ENCODE assay signal across 8 mouse cellular contexts in genomic region chr17:71486231-71486851, GRCm38 (mm10). TPM values are rescaled to one million over a fixed set of nuclear protein-coding genes. Genes with fewer than 3 reads are reported as not detected.
DNase-seq lines count a peak whose midpoint lies in the region; ATAC-seq and TF ChIP-seq lines count a peak whose summit lies in the region.

No protein-coding gene starts in this region.

- no peak for TF ChIP-seq POLR2A in limb, embryonic 14.5 days (IDR thresholded peaks at IDR 0.05; ENCODE audit: borderline replicate concordance, extremely low read depth, insufficient read depth, insufficient read length)

- WGBS in heart, postnatal 0 days = 25% methylated on average over 8 of the region's 8 CpGs
- WGBS in limb, embryonic 14.5 days = 10% methylated on average over 8 of the region's 8 CpGs
- 24% methylated on average over 8 of the region's 8 CpGs for WGBS in neural tube, embryonic 13.5 days
- 62% methylated on average over 8 of the region's 8 CpGs for WGBS in forebrain, embryonic 13.5 days

- TF ChIP-seq CTCF in heart, postnatal 0 days (IDR thresholded peaks at IDR 0.05; ENCODE audit: low read depth) = no peak

- H3K4me2 ChIP-seq in heart, postnatal 0 days (ENCODE audit: low read depth, low read length) = peak overlapping the region; percentile 47
- H3K4me2 ChIP-seq in limb, embryonic 14.5 days (replicated peaks; ENCODE audit: low read depth, low read length, severe bottlenecking) = peak overlapping the region; percentile 42
- peak overlapping the region; percentile 14 for H3K4me2 ChIP-seq in neural tube, embryonic 13.5 days
- no peak overlapping the region for H3K4me2 ChIP-seq in forebrain, embryonic 13.5 days

- no peaks in the 10 kb centered on the region for H3K27me3 ChIP-seq in heart, postnatal 0 days (ENCODE audit: control insufficient read depth, insufficient read depth, low read length)
- no peaks in the 10 kb centered on the region for H3K27me3 ChIP-seq in limb, embryonic 14.5 days (ENCODE audit: control insufficient read depth, insufficient read depth, low read length)
- H3K27me3 ChIP-seq in neural tube, embryonic 13.5 days = no peaks in the 10 kb centered on the region
- no peaks in the 10 kb centered on the region for H3K27me3 ChIP-seq in forebrain, embryonic 13.5 days

- H3K9me3 ChIP-seq in heart, postnatal 0 days (replicated peaks; ENCODE audit: control insufficient read depth, low read length) = no peaks in the 10 kb centered on the region
- no peaks in the 10 kb centered on the region for H3K9me3 ChIP-seq in limb, embryonic 14.5 days (ENCODE audit: control insufficient read depth, low read length)
- no peaks in the 10 kb centered on the region for H3K9me3 ChIP-seq in neural tube, embryonic 13.5 days
- H3K9me3 ChIP-seq in forebrain, embryonic 13.5 days (replicated peaks) = no peaks in the 10 kb centered on the region

- peaks cover 8% of the 10 kb centered on the region; the same call in 1 of the 2 replicates for H3K4me1 ChIP-seq in heart, postnatal 0 days (ENCODE audit: control insufficient read depth, insufficient read depth)
- peaks cover 17% of the 10 kb centered on the region for H3K4me1 ChIP-seq in limb, embryonic 14.5 days (ENCODE audit: control insufficient read depth, insufficient read depth, low read length)
- 0 out of 2 replicates have a peak, but pooled peaks cover 10% of the 10 kb centered on the region for H3K4me1 ChIP-seq in neural tube, embryonic 13.5 days (replicated peaks)
- 0 out of 2 replicates have a peak, but pooled peaks cover 6% of the 10 kb centered on the region for H3K4me1 ChIP-seq in forebrain, embryonic 13.5 days

- DNase-seq in CD4-positive, CD25-positive, alpha-beta regulatory T cell, adult 2 months (ENCODE audit: low read depth, low spot score) = peak; percentile 82
- peak; percentile 36 for DNase-seq in ZHBTc4 (ENCODE audit: low read depth, low spot score)
- no peak for DNase-seq in heart, postnatal 0 days (ENCODE audit: low spot score)
- DNase-seq in limb, embryonic 14.5 days (ENCODE audit: low spot score) = no peak
- no peak for DNase-seq in ovary, postnatal 10 days (ENCODE audit: low spot score)
- DNase-seq in cerebellum, postnatal 36 days = no peak

- no peak for ATAC-seq in heart, postnatal 0 days (ENCODE audit: insufficient read depth, low read depth)
- ATAC-seq in limb, embryonic 14.5 days (ENCODE audit: low FRiP score, low read depth) = no peak; the same call in 1 of the 2 replicates
- no peak for ATAC-seq in neural tube, embryonic 13.5 days (ENCODE audit: low read depth)
- no peak for ATAC-seq in forebrain, embryonic 13.5 days

- TF ChIP-seq EP300 in heart, postnatal 0 days (IDR thresholded peaks at IDR 0.05; ENCODE audit: low read depth) = no peak

- H3K4me3 ChIP-seq in heart, postnatal 0 days (ENCODE audit: low read depth, low read length) = peak overlapping the region; percentile 24
- H3K4me3 ChIP-seq in limb, embryonic 14.5 days (replicated peaks; ENCODE audit: low read length) = no peak overlapping the region
- no peak overlapping the region for H3K4me3 ChIP-seq in neural tube, embryonic 13.5 days
- no peak overlapping the region for H3K4me3 ChIP-seq in forebrain, embryonic 13.5 days

- no peaks in the 10 kb centered on the region for H3K36me3 ChIP-seq in heart, postnatal 0 days (replicated peaks; ENCODE audit: control insufficient read depth, insufficient read depth, low read length)
- H3K36me3 ChIP-seq in limb, embryonic 14.5 days (ENCODE audit: control insufficient read depth, insufficient read depth, low read length) = no peaks in the 10 kb centered on the region
- H3K36me3 ChIP-seq in neural tube, embryonic 13.5 days = no peaks in the 10 kb centered on the region
- no peaks in the 10 kb centered on the region for H3K36me3 ChIP-seq in forebrain, embryonic 13.5 days (ENCODE audit: poor library complexity, severe bottlenecking)

- H3K27ac ChIP-seq in heart, postnatal 0 days (ENCODE audit: low read depth) = peak overlapping the region; percentile 78
- peak overlapping the region; percentile 40 for H3K27ac ChIP-seq in limb, embryonic 14.5 days (replicated peaks; ENCODE audit: low read depth, low read length)
- H3K27ac ChIP-seq in neural tube, embryonic 13.5 days (replicated peaks) = peak overlapping the region; percentile 38; the same call in 1 of the 2 replicates
- H3K27ac ChIP-seq in forebrain, embryonic 13.5 days = no peak overlapping the region

- peak overlapping the region; percentile 4; the same call in 1 of the 2 replicates for H3K9ac ChIP-seq in heart, postnatal 0 days (replicated peaks; ENCODE audit: low read depth, low read length)
- peak overlapping the region; percentile 3; the same call in 1 of the 2 replicates for H3K9ac ChIP-seq in limb, embryonic 14.5 days (ENCODE audit: low read depth, low read length, severe bottlenecking)
- H3K9ac ChIP-seq in neural tube, embryonic 13.5 days = no peak overlapping the region
- H3K9ac ChIP-seq in forebrain, embryonic 13.5 days = no peak overlapping the region

RNA-seq across cellular contexts. Expression of gene Smchd1, which starts 11.2 kb away (rescaled TPM):
- total RNA-seq in heart, postnatal 0 days (2014; rRNA removed; ENCODE audit: low replicate concordance) = 16.1 and 40.9 TPM in 2 replicates
- polyA plus RNA-seq in heart, postnatal 0 days (2015; fragmentation: Nextera tagmentation; extraction: Ambion mirVana) = 18.6 and 18.7 TPM in 2 replicates
- 32.8 and 42.7 TPM in 2 replicates for polyA plus RNA-seq in limb, embryonic 14.5 days (2012; rRNA removed)
- 71.4 and 75.6 TPM in 2 replicates for polyA plus RNA-seq in limb, embryonic 14.5 days (2014; fragmentation: Nextera tagmentation; extraction: Ambion mirVana)
- polyA plus RNA-seq in neural tube, embryonic 13.5 days (2015; fragmentation: Nextera tagmentation; extraction: Ambion mirVana) = 34.5 and 46.3 TPM in 2 replicates
- polyA plus RNA-seq in forebrain, embryonic 13.5 days (2015; fragmentation: Nextera tagmentation; extraction: Ambion mirVana) = 68.9 and 77.3 TPM in 2 replicates

RNA-seq across cellular contexts. Expression of gene Gm4707, which starts 26.6 kb away (rescaled TPM):
- total RNA-seq in heart, postnatal 0 days (2014; rRNA removed; ENCODE audit: low replicate concordance) = 0.69 and 5.1 TPM in 2 replicates
- polyA plus RNA-seq in heart, postnatal 0 days (2015; fragmentation: Nextera tagmentation; extraction: Ambion mirVana) = 0.90 and 1.5 TPM in 2 replicates
- 1.1 and 1.9 TPM in 2 replicates for polyA plus RNA-seq in limb, embryonic 14.5 days (2012; rRNA removed)
- 2.0 and 3.4 TPM in 2 replicates for polyA plus RNA-seq in limb, embryonic 14.5 days (2014; fragmentation: Nextera tagmentation; extraction: Ambion mirVana)
- polyA plus RNA-seq in neural tube, embryonic 13.5 days (2015; fragmentation: Nextera tagmentation; extraction: Ambion mirVana) = 1.7 and 4.7 TPM in 2 replicates
- polyA plus RNA-seq in forebrain, embryonic 13.5 days (2015; fragmentation: Nextera tagmentation; extraction: Ambion mirVana) = 2.8 and 4.0 TPM in 2 replicates

RNA-seq across cellular contexts. Expression of gene Ndc80, which starts 40.3 kb away (rescaled TPM):
- 6.4 and 8.3 TPM in 2 replicates for total RNA-seq in heart, postnatal 0 days (2014; rRNA removed; ENCODE audit: low replicate concordance)
- 9.9 and 11.6 TPM in 2 replicates for polyA plus RNA-seq in heart, postnatal 0 days (2015; fragmentation: Nextera tagmentation; extraction: Ambion mirVana)
- polyA plus RNA-seq in limb, embryonic 14.5 days (2012; rRNA removed) = 9.8 and 18.9 TPM in 2 replicates
- polyA plus RNA-seq in limb, embryonic 14.5 days (2014; fragmentation: Nextera tagmentation; extraction: Ambion mirVana) = 35.8 and 37.3 TPM in 2 replicates
- polyA plus RNA-seq in neural tube, embryonic 13.5 days (2015; fragmentation: Nextera tagmentation; extraction: Ambion mirVana) = 8.1 and 12.1 TPM in 2 replicates
- 44.7 and 45.9 TPM in 2 replicates for polyA plus RNA-seq in forebrain, embryonic 13.5 days (2015; fragmentation: Nextera tagmentation; extraction: Ambion mirVana)

Comparison
In these comparisons a context has a peak if more than half of its experiments do, and no peak if none do; other contexts are left out.
1. DNase-seq: peak in CD4-positive, CD25-positive, alpha-beta regulatory T cell, adult 2 months (single experiment) and ZHBTc4 (single experiment); none in heart, postnatal 0 days (single experiment), limb, embryonic 14.5 days (single experiment), ovary, postnatal 10 days (single experiment) and cerebellum, postnatal 36 days (0 of 2).
2. H3K9ac ChIP-seq: peak in heart, postnatal 0 days (single experiment) and limb, embryonic 14.5 days (single experiment); none in neural tube, embryonic 13.5 days (single experiment) and forebrain, embryonic 13.5 days (single experiment).